Mouse (Mus musculus) CH12.LX (cell line): ENCODE results near the gene Ubl3. TPM values are rescaled to one million over a fixed set of nuclear protein-coding genes. Genes with fewer than 3 reads are reported as not detected.

Experiments used
- DNase-seq: peaks from one replicate; pipeline ENCODE4 v3.0.0-alpha.2; 2013; ENCODE audit errors: extremely low read depth
- H3K27ac ChIP-seq: 2 replicates; pipeline ENCODE4 v1.5.1; 2012; ENCODE audit warnings: low read depth, mild to moderate bottlenecking, control low read depth, moderate library complexity; ENCODE audit not compliant: insufficient read depth
- H3K27me3 ChIP-seq: replicated peaks from 2 replicates; pipeline ENCODE3; 2012; ENCODE audit warnings: inconsistent platforms
- H3K36me3 ChIP-seq, 2 experiments: replicated peaks in 1 of 2; 2 replicates each; pipeline versions ENCODE3 to v1.6.1; 2012; ENCODE audit warnings: inconsistent platforms in 1 of 2, low read length in 1 of 2, mild to moderate bottlenecking in 1 of 2, mixed read lengths in 1 of 2, moderate library complexity in 1 of 2; ENCODE audit not compliant: control insufficient read depth in 1 of 2, insufficient read depth in 1 of 2
- H3K4me1 ChIP-seq, 2 experiments: 2 replicates each; pipeline ENCODE4 v1.6.1; 2012; ENCODE audit warnings: inconsistent platforms in 1 of 2, moderate library complexity in 1 of 2; ENCODE audit not compliant: insufficient read depth in 2 of 2, control insufficient read depth in 1 of 2
- H3K4me2 ChIP-seq: 2 replicates; pipeline ENCODE4 v1.6.1; 2012; ENCODE audit warnings: low read depth, mild to moderate bottlenecking, control low read depth; ENCODE audit not compliant: poor library complexity, insufficient read depth, severe bottlenecking
- H3K4me3 ChIP-seq, 3 experiments: fragments of 150-350 bp in 1 of 3; sonication (generic) in 1 of 3; replicated peaks in 1 of 3; 2 replicates each; pipeline versions ENCODE3 to v1.5.1; 2011 to 2012; ENCODE audit warnings: low read depth in 2 of 3, low read length in 2 of 3, mild to moderate bottlenecking in 2 of 3, moderate library complexity in 2 of 3, control low read depth in 1 of 3, improper control_type of control experiment in 1 of 3, inconsistent platforms in 1 of 3, mixed read lengths in 1 of 3; ENCODE audit not compliant: poor library complexity in 1 of 3
- H3K79me2 ChIP-seq: replicated peaks from 2 replicates; pipeline ENCODE4 v1.6.1; 2012; ENCODE audit warnings: mild to moderate bottlenecking, moderate library complexity; ENCODE audit not compliant: control insufficient read depth, poor library complexity, insufficient read depth, severe bottlenecking; ENCODE audit errors: extremely low read depth
- H3K9ac ChIP-seq: 2 replicates; pipeline ENCODE4 v1.6.1; 2012; ENCODE audit warnings: low read depth, mild to moderate bottlenecking, control low read depth, moderate library complexity; ENCODE audit not compliant: insufficient read depth
- H3K9me3 ChIP-seq: replicated peaks from 2 replicates; pipeline ENCODE3; 2012; ENCODE audit warnings: low read length, inconsistent platforms, mixed read lengths
- BHLHE40 ChIP-seq: IDR thresholded peaks from 2 replicates; pipeline ENCODE4 v1.6.1; 2011; ENCODE audit warnings: mild to moderate bottlenecking, low read depth, low read length, improper control_type of control experiment
- CHD2 ChIP-seq: IDR thresholded peaks from 2 replicates; pipeline ENCODE4 v1.6.1; 2011; ENCODE audit warnings: low read length, improper control_type of control experiment
- CTCF ChIP-seq, 2 experiments: IDR thresholded peaks in 1 of 2; conservative IDR thresholded peaks in 1 of 2; 2 replicates each; pipeline ENCODE4 v1.5.1; 2011 to 2012; ENCODE audit warnings: low read depth in 2 of 2, low read length in 2 of 2, improper control_type of control experiment in 1 of 2, inconsistent platforms in 1 of 2, mild to moderate bottlenecking in 1 of 2, moderate library complexity in 1 of 2
- E2F4 ChIP-seq: IDR thresholded peaks from 2 replicates; pipeline ENCODE4 v1.6.1; 2011; ENCODE audit warnings: low read depth, low read length, improper control_type of control experiment; ENCODE audit not compliant: insufficient replicate concordance
- ELF1 ChIP-seq: IDR thresholded peaks from 2 replicates; pipeline ENCODE4 v1.6.1; 2014; ENCODE audit warnings: low read depth, mild to moderate bottlenecking, inconsistent platforms, low read length, improper control_type of control experiment
- EP300 ChIP-seq: IDR thresholded peaks from 2 replicates; pipeline ENCODE4 v1.6.1; 2011; ENCODE audit warnings: low read length, improper control_type of control experiment
- IRF4 ChIP-seq: IDR thresholded peaks from 2 replicates; pipeline ENCODE4 v1.6.1; 2014; ENCODE audit warnings: low read depth, mild to moderate bottlenecking, inconsistent platforms, low read length, improper control_type of control experiment
- JUN ChIP-seq: IDR thresholded peaks from 2 replicates; pipeline ENCODE4 v1.6.1; 2011; ENCODE audit warnings: low read depth, mild to moderate bottlenecking, low read length, improper control_type of control experiment, moderate library complexity; ENCODE audit not compliant: insufficient read depth
- MAFK ChIP-seq: IDR thresholded peaks from 2 replicates; pipeline ENCODE4 v1.6.1; 2011; ENCODE audit warnings: low read length, improper control_type of control experiment; ENCODE audit not compliant: insufficient replicate concordance
- MAZ ChIP-seq: IDR thresholded peaks from 2 replicates; pipeline ENCODE4 v1.6.1; 2012; ENCODE audit warnings: low read depth, mild to moderate bottlenecking, inconsistent platforms, low read length, improper control_type of control experiment, moderate library complexity
- MEF2A ChIP-seq: IDR thresholded peaks from 2 replicates; pipeline ENCODE4 v1.6.1; 2014; ENCODE audit warnings: low read depth, mild to moderate bottlenecking, inconsistent platforms, low read length, improper control_type of control experiment, borderline replicate concordance
- MXI1 ChIP-seq: IDR thresholded peaks from 2 replicates; pipeline ENCODE4 v1.6.1; 2011; ENCODE audit warnings: mild to moderate bottlenecking, low read depth, low read length, improper control_type of control experiment
- NELFE ChIP-seq: IDR thresholded peaks from 2 replicates; pipeline ENCODE4 v1.6.1; 2011; ENCODE audit warnings: low read depth, low read length, improper control_type of control experiment
- NRF1 ChIP-seq: IDR thresholded peaks from 2 replicates; pipeline ENCODE4 v1.6.1; 2014; ENCODE audit warnings: low read depth, mild to moderate bottlenecking, inconsistent platforms, low read length, improper control_type of control experiment, moderate library complexity
- PAX5 ChIP-seq: IDR thresholded peaks from 2 replicates; pipeline ENCODE4 v1.6.1; 2012; ENCODE audit warnings: low read length, inconsistent platforms, mixed read lengths
- POLR2A ChIP-seq: IDR thresholded peaks from 2 replicates; pipeline ENCODE4 v1.6.1; 2011; ENCODE audit warnings: low read depth, mild to moderate bottlenecking, improper control_type of control experiment, low read length
- SIN3A ChIP-seq: IDR thresholded peaks from 2 replicates; pipeline ENCODE4 v1.6.1; 2012; ENCODE audit warnings: low read length, improper control_type of control experiment, inconsistent platforms
- TCF12 ChIP-seq: IDR thresholded peaks from 2 replicates; pipeline ENCODE4 v1.6.1; 2014; ENCODE audit warnings: low read depth, mild to moderate bottlenecking, inconsistent platforms, low read length, improper control_type of control experiment
- USF1 ChIP-seq: IDR thresholded peaks from 2 replicates; pipeline ENCODE4 v1.6.1; 2014; ENCODE audit warnings: low read depth, mild to moderate bottlenecking, inconsistent platforms, low read length, improper control_type of control experiment
- ZC3H11A ChIP-seq: IDR thresholded peaks from 2 replicates; pipeline ENCODE4 v1.6.1; 2012; ENCODE audit warnings: low read depth, mild to moderate bottlenecking, inconsistent platforms, low read length, improper control_type of control experiment
- ZMIZ1 ChIP-seq: IDR thresholded peaks from 2 replicates; pipeline ENCODE4 v1.6.1; 2012; ENCODE audit warnings: low read depth, mild to moderate bottlenecking, inconsistent platforms, low read length, improper control_type of control experiment
- ZNF384 ChIP-seq: IDR thresholded peaks from 2 replicates; pipeline ENCODE4 v1.6.1; 2012; ENCODE audit warnings: low read depth, low read length, improper control_type of control experiment, inconsistent platforms
- dilution Hi-C: fragments of 300-500 bp; cut with MboI; formaldehyde crosslinking; loops from 2 replicates; pipeline ENCODE4 v1.14.3; 2020; ENCODE audit warnings: low sequenced_read_pairs; ENCODE audit not compliant: extremely low pct_unique_long_range_greater_than_20kb, extremely low pct_ligation_motif_present
- in situ Hi-C: fragments of 300-500 bp; cut with MboI; formaldehyde crosslinking; loops from 3 replicates; pipeline ENCODE4 v1.14.3; 2019; ENCODE audit warnings: low sequenced_read_pairs, low pct_ligation_motif_present, low pct_unique_long_range_greater_than_20kb, mixed read lengths
- polyA plus RNA-seq: library from polyadenylated mRNA; unstranded; fragments of >175 nt; gene quantifications from 2 replicates; pipeline ENCODE4 v1.2.1, GENCODE M21; 2012; ENCODE audit warnings: low read depth; ENCODE audit not compliant: insufficient read length
- total RNA-seq, 2 experiments: library from RNA; depleted of rRNA; stranded (reverse); fragments of 300-350 nt in 1 of 2; fragments of >200 nt in 1 of 2; gene quantifications; 2 replicates each; pipeline ENCODE4 v1.2.3; 2012 to 2014

Gene Ubl3
- total and polyA plus RNA-seq, 3 experiments = 46.9 to 83.3 (median 81.8) TPM

DNA sequence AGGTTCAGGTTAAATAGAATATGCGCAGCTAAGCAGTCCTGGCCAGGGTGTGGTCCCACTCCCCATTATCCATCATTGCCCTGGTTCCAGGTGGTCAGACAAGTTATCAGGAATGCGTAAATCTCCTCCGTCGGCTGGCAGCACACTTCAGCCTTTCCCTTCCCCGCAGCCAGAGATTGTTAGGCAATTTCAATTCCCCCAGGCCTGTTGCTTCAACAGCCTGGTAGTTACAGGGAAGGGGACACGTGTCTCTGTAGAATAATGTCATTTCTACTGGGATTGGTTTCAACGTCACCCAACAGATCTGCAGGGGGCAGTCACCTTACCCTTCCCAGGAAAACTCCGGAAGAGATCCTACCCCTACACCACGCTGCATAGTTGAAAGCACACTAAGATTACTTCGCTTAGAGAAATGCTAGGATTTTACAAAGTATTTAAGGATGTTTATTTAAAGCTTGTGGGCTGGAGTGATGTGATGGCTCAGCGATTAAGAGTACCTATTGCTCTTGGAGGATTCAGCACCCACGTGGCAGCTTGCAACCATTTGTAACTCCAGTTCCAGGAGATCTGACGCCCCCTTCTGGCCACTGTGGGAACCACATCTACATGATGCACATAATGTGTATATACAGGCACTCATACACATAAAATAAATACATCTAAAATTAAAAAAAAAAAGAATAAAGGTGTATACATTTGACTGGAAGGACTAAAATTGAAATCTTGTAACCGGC is 18.1 kb upstream of the Ubl3 start:
- in situ Hi-C loops (no loop called here), dilution Hi-C loops (no loop called here)
- H3K4me2 ChIP-seq = no peak overlapping the region
- peaks cover 3% of the 10 kb centered on the region for H3K9me3 ChIP-seq
- peaks cover 2 to 26% of the 10 kb centered on the region in 2 experiments for H3K4me1 ChIP-seq
- H3K9ac ChIP-seq = no peak overlapping the region
- TF ChIP-seq CTCF (conservative IDR thresholded peaks at IDR 0.05 in 1 of 2, IDR thresholded peaks at IDR 0.05 in 1 of 2; ENCODE audit: low read depth in 2 of 2, low read length in 2 of 2) (peak in 1 of 2 experiments; percentile 30; a peak in 1 of 4 replicates), ELF1 (no peak)
- TF ChIP-seq, all 38 proteins: peak for 1
- no peaks in the 10 kb centered on the region for H3K79me2 ChIP-seq
- no peak overlapping the region for H3K4me3 ChIP-seq
- H3K27me3 ChIP-seq = no peaks in the 10 kb centered on the region
- no peak for DNase-seq
- H3K36me3 ChIP-seq = no peaks in the 10 kb centered on the region
- H3K27ac ChIP-seq = no peak overlapping the region

DNA sequence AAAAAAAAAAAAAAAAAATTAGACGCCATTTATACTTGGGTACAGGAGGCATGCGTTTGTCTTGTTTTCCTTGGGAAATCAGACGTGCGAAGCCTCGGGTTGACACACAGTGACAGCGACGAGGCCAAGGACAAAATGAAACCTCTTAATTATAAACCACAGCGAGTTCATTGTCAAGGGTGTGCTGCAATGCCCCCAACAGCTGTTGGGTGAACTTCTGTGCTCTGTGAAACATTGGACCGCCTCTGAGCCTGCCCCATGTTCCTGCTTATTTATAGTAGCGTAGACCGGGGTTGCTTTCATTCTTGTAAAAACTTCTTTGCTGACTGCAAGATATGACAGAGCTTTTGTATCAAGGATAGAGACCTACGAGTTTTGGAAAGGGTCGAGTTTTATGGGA is 16.9 kb upstream of the Ubl3 start:
- Histone ChIP-seq H3K27ac (no peak overlapping the region), H3K4me2 (no peak overlapping the region), H3K36me3 (no peaks in the 10 kb centered on the region), H3K79me2 (no peaks in the 10 kb centered on the region), H3K4me3 (no peak overlapping the region), H3K4me1 (peaks cover 6 to 39% of the 10 kb centered on the region in 2 experiments), H3K9ac (no peak overlapping the region), H3K27me3 (no peaks in the 10 kb centered on the region), H3K9me3 (peaks cover 3% of the 10 kb centered on the region)
- in situ Hi-C loops (no loop called here), dilution Hi-C loops (no loop called here)
- TF ChIP-seq E2F4 = no peak
- no peak for TF ChIP-seq NELFE
- TF ChIP-seq POLR2A = no peak
- TF ChIP-seq ZNF384 = peak; percentile 37; the same call in 1 of the 2 replicates
- TF ChIP-seq MEF2A = no peak
- TF ChIP-seq SIN3A = no peak
- no peak for DNase-seq

DNA sequence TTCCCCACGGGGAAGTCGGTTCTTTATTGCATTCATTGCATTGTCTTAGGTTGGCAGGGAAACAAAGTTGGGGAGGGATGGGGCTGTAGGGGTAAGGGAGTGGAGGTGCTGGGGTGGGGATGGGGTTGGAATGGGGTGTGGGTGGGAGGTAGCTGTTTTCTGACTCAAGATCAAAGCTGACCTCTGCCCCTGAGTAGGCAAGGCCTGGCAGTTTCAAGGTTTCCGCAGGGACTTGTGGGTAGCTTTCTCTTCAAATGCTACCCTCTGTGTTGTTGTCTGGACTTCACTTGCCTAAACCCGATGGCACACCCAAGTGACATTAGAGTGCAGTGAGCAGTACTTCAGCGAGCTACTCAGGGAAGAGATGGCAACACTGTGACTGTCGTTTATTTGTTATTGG is 13.0 kb upstream of the Ubl3 start:
- Histone ChIP-seq H3K36me3 (no peaks in the 10 kb centered on the region), H3K4me3 (no peak overlapping the region), H3K9ac (no peak overlapping the region), H3K27ac (no peak overlapping the region), H3K79me2 (no peaks in the 10 kb centered on the region), H3K9me3 (peaks cover 3% of the 10 kb centered on the region), H3K27me3 (no peaks in the 10 kb centered on the region), H3K4me2 (no peak overlapping the region), H3K4me1 (peaks cover 8 to 40% of the 10 kb centered on the region in 2 experiments)
- no peak for DNase-seq
- in situ Hi-C loops (no loop called here), dilution Hi-C loops (no loop called here)
- TF ChIP-seq USF1 (no peak), MAZ (no peak), ZNF384 (no peak), ELF1 (no peak), POLR2A (no peak), TCF12 (no peak), PAX5 (no peak), SIN3A (no peak), IRF4 (no peak), JUN (no peak), MXI1 (no peak), ZC3H11A (no peak), MAFK (no peak), EP300 (no peak), BHLHE40 (no peak), NRF1 (no peak), CHD2 (no peak), ZMIZ1 (no peak)
